Mouse (Mus musculus) midbrain, embryonic 14.5 days (tissue): ENCODE measurements around the gene N4bp3. TPM values are rescaled to one million over a fixed set of nuclear protein-coding genes. Genes with fewer than 3 reads are reported as not detected.

Experiments
- ATAC-seq: fragments of 200-750 bp; cut with Nextera tagmentation; 2 replicates; pipeline ENCODE4 v1.8.0; 2017; ENCODE audit warnings: moderate number of reproducible peaks, moderate library complexity; ENCODE audit not compliant: low FRiP score, low TSS enrichment
- DNase-seq: peaks from one replicate; pipeline ENCODE4 v3.0.0-alpha.2; 2015
- H3K27ac ChIP-seq: fragments of 300-500 bp; sonication (generic); replicated peaks from 2 replicates; pipeline ENCODE4 v1.5.1; 2014; ENCODE audit warnings: mild to moderate bottlenecking, low read depth, low read length, moderate library complexity
- H3K27me3 ChIP-seq: fragments of 300-500 bp; sonication (generic); 2 replicates; pipeline ENCODE4 v1.6.1; 2014; ENCODE audit warnings: low read length, control low read depth, mixed read lengths; ENCODE audit not compliant: control insufficient read depth, insufficient read depth
- H3K36me3 ChIP-seq: fragments of 300-500 bp; sonication (generic); 2 replicates; pipeline ENCODE4 v1.6.1; 2014; ENCODE audit warnings: low read length, control low read depth; ENCODE audit not compliant: control insufficient read depth, insufficient read depth
- H3K4me1 ChIP-seq: fragments of 300-500 bp; sonication (generic); 2 replicates; pipeline ENCODE4 v1.6.1; 2014; ENCODE audit warnings: mild to moderate bottlenecking, antibody characterized with exemption, low read length, control low read depth; ENCODE audit not compliant: control insufficient read depth, insufficient read depth
- H3K4me2 ChIP-seq: fragments of 300-500 bp; sonication (generic); 2 replicates; pipeline ENCODE4 v1.6.1; 2014; ENCODE audit warnings: mild to moderate bottlenecking, low read length, moderate library complexity
- H3K4me3 ChIP-seq: fragments of 300-500 bp; sonication (generic); replicated peaks from 2 replicates; pipeline ENCODE4 v1.5.1; 2014; ENCODE audit warnings: low read depth, low read length
- H3K9ac ChIP-seq: fragments of 300-500 bp; sonication (generic); replicated peaks from 2 replicates; pipeline ENCODE4 v1.6.1; 2014; ENCODE audit warnings: mild to moderate bottlenecking, low read length, moderate library complexity
- H3K9me3 ChIP-seq: fragments of 300-500 bp; sonication (generic); 2 replicates; pipeline ENCODE4 v1.6.1; 2016; ENCODE audit warnings: low read length, control low read depth, mixed read lengths; ENCODE audit not compliant: control insufficient read depth
- WGBS: fragments of 180-500 bp; shearing (Covaris S2); extraction: QIAGEN DNeasy Blood & Tissue Kit; methylation state at CpG from one replicate; pipeline ENCODE4 v1.1.7; 2014; 5-methylcytosine and 5-hydroxymethylcytosine counted together
- polyA plus RNA-seq: library from polyadenylated mRNA; unstranded; fragments of >200 nt; fragmentation: Nextera tagmentation; extraction: Ambion mirVana; gene quantifications from 2 replicates; pipeline ENCODE4 v1.2.1, GENCODE M21; 2014

The N4bp3 gene
- polyA plus RNA-seq, 1 experiment from 2014 or later = 11.6 TPM

DNA sequence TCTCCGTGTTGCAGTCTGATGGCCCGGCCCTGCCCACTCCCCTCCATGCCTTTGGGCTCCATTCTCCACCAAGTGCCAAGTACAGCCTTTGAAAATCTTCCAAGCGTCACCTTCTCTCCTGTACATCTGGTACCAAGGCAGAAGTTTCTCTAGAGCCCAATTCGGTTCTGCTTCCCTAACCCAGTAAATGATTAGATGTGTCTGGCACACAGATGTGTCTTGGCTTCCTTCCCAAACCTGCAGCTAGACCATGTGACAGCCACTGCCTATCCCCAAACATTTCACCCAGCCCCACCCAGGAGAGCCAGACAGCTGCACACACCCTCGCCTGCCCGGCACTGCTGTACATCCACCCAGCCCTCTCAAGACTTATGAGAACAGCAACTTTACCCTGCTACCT lies 8.1 kb upstream of the N4bp3 start:
- Histone ChIP-seq H3K36me3 (no peaks in the 10 kb centered on the region), H3K9me3 (no peaks in the 10 kb centered on the region), H3K27ac (no peak overlapping the region), H3K27me3 (no peaks in the 10 kb centered on the region), H3K4me1 (no peaks in the 10 kb centered on the region), H3K9ac (no peak overlapping the region), H3K4me2 (no peak overlapping the region), H3K4me3 (no peak overlapping the region)
- peak; percentile 15 for DNase-seq
- 79% methylated on average over 6 of the region's 6 CpGs for WGBS
- no peak for ATAC-seq

DNA sequence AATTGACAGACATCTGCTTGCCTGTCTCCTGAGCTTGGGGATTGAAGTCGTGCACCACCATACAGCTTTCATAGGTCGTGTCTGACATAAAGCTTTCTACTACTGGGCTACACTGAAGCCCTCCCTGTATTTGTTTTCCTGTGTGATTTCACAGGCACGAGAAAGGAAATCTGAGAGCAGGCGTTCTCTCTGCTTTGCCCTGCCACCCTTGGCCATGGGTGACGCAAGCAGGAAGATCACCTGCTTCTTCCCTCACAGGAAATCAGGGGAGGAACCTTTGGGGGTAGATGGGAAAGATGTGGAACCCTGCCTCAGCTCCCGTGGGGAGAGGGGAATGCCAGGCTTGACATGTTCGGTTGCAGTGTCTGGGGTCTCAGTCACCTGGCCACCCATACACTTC lies 7.6 kb upstream of the N4bp3 start:
- Histone ChIP-seq H3K9me3 (no peaks in the 10 kb centered on the region), H3K4me3 (no peak overlapping the region), H3K27ac (no peak overlapping the region), H3K9ac (no peak overlapping the region), H3K4me2 (no peak overlapping the region), H3K27me3 (no peaks in the 10 kb centered on the region), H3K4me1 (no peaks in the 10 kb centered on the region), H3K36me3 (no peaks in the 10 kb centered on the region)
- ATAC-seq (no peak), DNase-seq (no peak)
- 75% methylated on average over 7 of the region's 7 CpGs for WGBS

- H3K4me2 ChIP-seq = no peak overlapping the region
- whole genome bisulfite sequencing = 87% methylated on average over 10 of the region's 10 CpGs
- no peak for DNase-seq
These were observed 6.3 kb upstream of the N4bp3 start for GRCm38 (mm10) chr11:51656798-51657521.

GRCm38 (mm10) chr11:51654891-51655290 lies 4.2 kb upstream of the N4bp3 start:
- ATAC-seq (no peak), DNase-seq (no peak)
- Histone ChIP-seq H3K9me3 (no peaks in the 10 kb centered on the region), H3K27ac (no peak overlapping the region), H3K27me3 (peaks cover 8% of the 10 kb centered on the region; the same call in 1 of the 2 replicates), H3K4me3 (no peak overlapping the region), H3K4me2 (no peak overlapping the region), H3K4me1 (0 out of 2 replicates have a peak, but pooled peaks cover 4% of the 10 kb centered on the region), H3K36me3 (no peaks in the 10 kb centered on the region), H3K9ac (no peak overlapping the region)
- WGBS = 93% methylated on average over 3 of the region's 3 CpGs

More at GRCm38 (mm10) chr11:51656798-51657521, 6.3 kb upstream of the N4bp3 start:
- no peak overlapping the region for H3K4me3 ChIP-seq
- no peak for ATAC-seq
- H3K27ac ChIP-seq = no peak overlapping the region
- H3K27me3 ChIP-seq = no peaks in the 10 kb centered on the region
- H3K9ac ChIP-seq = no peak overlapping the region
- H3K36me3 ChIP-seq = no peaks in the 10 kb centered on the region
- H3K4me1 ChIP-seq = no peaks in the 10 kb centered on the region
- H3K9me3 ChIP-seq = no peaks in the 10 kb centered on the region

DNA sequence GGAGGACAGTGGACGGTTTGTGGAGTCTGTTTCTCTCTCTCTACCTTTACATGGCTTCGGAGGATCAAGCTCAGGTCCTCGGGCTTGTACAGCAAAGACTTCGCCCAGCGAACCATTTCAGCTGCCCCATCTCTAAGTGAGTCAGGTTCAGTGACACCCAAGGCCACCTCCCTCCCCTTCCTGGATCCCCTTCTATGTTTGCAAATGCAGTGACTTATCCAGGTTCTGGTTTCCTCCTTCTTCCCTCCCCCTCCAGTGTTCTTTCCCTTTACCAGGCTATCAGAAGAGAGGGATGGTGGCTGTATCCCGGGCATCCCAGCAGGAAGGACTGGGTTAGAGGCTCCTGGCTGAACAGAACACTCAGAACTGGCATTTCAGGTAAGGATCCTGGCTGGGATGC lies 3.1 kb upstream of the N4bp3 start:
- Histone ChIP-seq H3K36me3 (no peaks in the 10 kb centered on the region), H3K4me3 (no peak overlapping the region), H3K27ac (no peak overlapping the region), H3K9me3 (no peaks in the 10 kb centered on the region), H3K9ac (no peak overlapping the region), H3K27me3 (peaks cover 13% of the 10 kb centered on the region; the same call in 1 of the 2 replicates), H3K4me2 (no peak overlapping the region), H3K4me1 (peaks cover 14% of the 10 kb centered on the region)
- DNase-seq (no peak), ATAC-seq (no peak)
- 80% methylated on average over 6 of the region's 6 CpGs for WGBS

- H3K4me2 ChIP-seq = no peak overlapping the region
- H3K9me3 ChIP-seq = no peaks in the 10 kb centered on the region
- no peak for ATAC-seq
- H3K36me3 ChIP-seq = no peaks in the 10 kb centered on the region
- H3K27me3 ChIP-seq = peaks cover 13% of the 10 kb centered on the region; the same call in 1 of the 2 replicates
- H3K4me3 ChIP-seq = no peak overlapping the region
- H3K27ac ChIP-seq = no peak overlapping the region
- H3K4me1 ChIP-seq = peaks cover 16% of the 10 kb centered on the region
- H3K9ac ChIP-seq = no peak overlapping the region
- no peak for DNase-seq
- WGBS = 88% methylated on average over 4 of the region's 4 CpGs
These were observed 2.3 kb upstream of the N4bp3 start for GRCm38 (mm10) chr11:51652889-51653418.

- H3K9me3 ChIP-seq = no peaks in the 10 kb centered on the region
- H3K27ac ChIP-seq = no peak overlapping the region
- no peak for ATAC-seq
- H3K4me2 ChIP-seq = peak overlapping the region; percentile 91
- under 1% methylated on average over 30 of the region's 30 CpGs for WGBS
- no peak for DNase-seq
- H3K4me3 ChIP-seq = peak overlapping the region; percentile 55
- peaks cover 13% of the 10 kb centered on the region; the same call in 1 of the 2 replicates for H3K27me3 ChIP-seq
- H3K36me3 ChIP-seq = no peaks in the 10 kb centered on the region
- peak overlapping the region; percentile 66 for H3K9ac ChIP-seq
- peaks cover 16% of the 10 kb centered on the region for H3K4me1 ChIP-seq
These were observed 381 bp downstream of the N4bp3 start for GRCm38 (mm10) chr11:51650261-51650660.

GRCm38 (mm10) chr11:51649889-51650199 lies 798 bp downstream of the N4bp3 start:
- Histone ChIP-seq H3K4me3 (peak overlapping the region; percentile 55), H3K27me3 (peaks cover 13% of the 10 kb centered on the region; the same call in 1 of the 2 replicates), H3K9ac (peak overlapping the region; percentile 66), H3K36me3 (no peaks in the 10 kb centered on the region), H3K4me1 (peaks cover 16% of the 10 kb centered on the region), H3K27ac (no peak overlapping the region), H3K4me2 (peak overlapping the region; percentile 91), H3K9me3 (no peaks in the 10 kb centered on the region)
- WGBS = 3% methylated on average over 7 of the region's 7 CpGs
- ATAC-seq (no peak), DNase-seq (peak; percentile 48)
